Mouse (Mus musculus) brain, embryonic 14.5 days (tissue): ENCODE results near the gene Scly.

Experiments
- CTCF ChIP-seq: fragments of 200-500 bp; IDR thresholded peaks from 2 replicates; pipeline ENCODE4 v1.5.1; 2012; ENCODE audit warnings: inconsistent platforms, mild to moderate bottlenecking, moderate library complexity, borderline replicate concordance; ENCODE audit not compliant: insufficient read depth, insufficient read length; ENCODE audit errors: extremely low read depth
- POLR2A ChIP-seq: fragments of 200-500 bp; IDR thresholded peaks from 2 replicates; pipeline ENCODE4 v1.6.1; 2012; ENCODE audit warnings: mild to moderate bottlenecking, inconsistent platforms, borderline replicate concordance; ENCODE audit not compliant: poor library complexity, insufficient read depth, insufficient read length, severe bottlenecking; ENCODE audit errors: extremely low read depth

- TF ChIP-seq CTCF (no peak), POLR2A (no peak)
Measured at GRCm38 (mm10) chr1:91289375-91289774, 8.8 kb upstream of the Scly start.
